Mouse (Mus musculus): Measurements from ENCODE around the gene Gm21954.

Gm21954 gene

GRCm38 (mm10) chr3:55462904-55463668, 8.9 kb downstream of the Gm21954 start:
- in situ Hi-C loops (cut with MboI, MseI) = loop anchor here in 1 of 2 experiments (5.0 to 10.0 kb wide), 2 partner anchors 46 to 842 kb away; no protein-coding TSS in a partner anchor

DNA sequence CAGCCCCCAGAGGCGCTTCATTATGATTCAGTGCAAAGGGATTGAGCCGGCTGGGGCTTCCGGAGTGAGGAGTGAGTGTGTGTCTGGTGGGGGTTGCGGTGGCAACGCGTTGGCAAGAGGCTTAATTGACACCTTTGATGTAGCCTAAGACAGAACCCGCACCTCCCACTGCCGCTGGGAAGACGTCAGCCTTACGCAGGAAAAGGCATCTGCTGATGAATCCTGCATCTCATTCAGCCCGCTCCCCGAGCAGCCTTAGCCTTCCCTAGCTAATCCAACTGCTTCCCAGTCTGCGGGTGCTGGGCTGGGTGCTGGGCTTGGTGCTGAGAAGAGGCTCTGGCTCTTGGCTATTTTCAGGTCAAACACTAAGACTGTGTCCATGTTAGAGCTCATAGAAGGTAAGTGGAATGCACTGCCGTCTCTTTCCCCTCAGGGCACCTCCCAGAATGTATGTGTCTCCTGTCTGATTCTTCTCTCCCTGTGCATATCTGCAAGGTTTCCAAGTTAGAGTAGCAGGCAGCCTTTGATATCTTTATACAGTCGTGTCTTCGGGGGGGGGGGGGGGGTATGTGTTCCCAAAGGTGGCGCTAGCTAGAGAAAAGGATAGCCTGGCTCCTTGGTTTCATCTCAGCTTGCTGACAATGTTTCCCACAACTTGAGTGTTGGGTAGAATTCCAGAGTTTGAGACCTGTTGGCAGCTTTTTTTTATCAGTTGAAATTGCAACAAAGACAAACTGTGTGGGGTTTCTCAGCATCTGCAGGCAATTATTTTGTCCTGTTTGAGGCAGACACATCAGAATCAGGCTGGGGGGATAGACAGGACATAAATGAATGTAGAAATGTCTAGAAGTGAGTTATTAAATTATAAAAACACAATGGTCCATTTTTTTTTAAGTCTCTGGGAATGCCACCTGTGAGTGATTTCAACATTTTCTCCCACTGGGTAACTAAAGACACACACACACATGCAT, 10.0 kb downstream of the Gm21954 start:
- in situ Hi-C loops (cut with MboI, MseI) = loop anchor here in 1 of 2 experiments (5.0 to 10.0 kb wide), 2 partner anchors 45 to 843 kb away; no protein-coding TSS in a partner anchor

GRCm38 (mm10) chr3:55461092-55461491, 10.9 kb downstream of the Gm21954 start:
- in situ Hi-C loops (cut with MboI, MseI) = loop anchor here in 1 of 2 experiments (5.0 to 10.0 kb wide), 2 partner anchors 44 to 844 kb away; no protein-coding TSS in a partner anchor

DNA sequence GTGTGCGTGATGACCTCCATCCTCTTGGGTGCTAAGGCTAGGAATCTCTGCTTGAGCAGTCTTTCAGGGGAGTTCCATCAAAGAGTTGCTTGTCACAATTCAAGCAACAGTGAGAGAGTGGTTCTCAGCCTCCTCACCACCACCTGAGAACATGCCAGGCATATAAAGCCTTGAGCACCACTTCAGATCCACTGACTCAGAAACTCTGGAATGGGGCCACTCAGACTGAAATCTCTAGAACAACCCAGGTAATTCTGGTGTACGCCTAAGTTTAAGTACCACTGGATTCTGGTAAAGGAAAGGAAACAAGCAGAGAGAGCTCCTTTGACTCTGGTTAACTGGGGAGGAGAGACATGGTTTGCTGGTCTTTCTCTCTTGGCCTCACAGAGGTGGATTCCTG, 19.5 kb downstream of the Gm21954 start:
- in situ Hi-C loops (cut with MboI, MseI) = no loop called here

DNA sequence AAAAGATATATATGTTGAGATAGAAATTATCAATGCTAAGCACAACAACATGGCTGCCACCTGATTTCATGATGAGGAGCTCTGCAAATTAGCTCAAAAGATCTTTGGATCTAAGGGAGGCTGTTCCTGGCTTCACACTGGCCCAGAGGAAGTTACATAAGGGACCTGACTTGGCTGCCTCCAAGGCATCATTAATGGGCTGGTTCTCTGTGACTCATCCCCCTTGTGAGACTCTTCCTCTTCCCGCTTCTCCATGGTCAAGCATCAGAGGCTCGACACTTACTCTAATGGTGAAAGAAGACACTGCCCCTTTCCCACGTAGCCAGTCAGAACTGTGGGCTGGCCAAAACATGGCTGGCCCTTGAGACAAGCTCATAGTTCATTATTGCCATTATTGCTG, 20.1 kb downstream of the Gm21954 start:
- in situ Hi-C loops (cut with MboI, MseI) = no loop called here

- in situ Hi-C loops (cut with MboI, MseI) = no loop called here
These were observed 21.0 kb downstream of the Gm21954 start for GRCm38 (mm10) chr3:55451035-55451434.

DNA sequence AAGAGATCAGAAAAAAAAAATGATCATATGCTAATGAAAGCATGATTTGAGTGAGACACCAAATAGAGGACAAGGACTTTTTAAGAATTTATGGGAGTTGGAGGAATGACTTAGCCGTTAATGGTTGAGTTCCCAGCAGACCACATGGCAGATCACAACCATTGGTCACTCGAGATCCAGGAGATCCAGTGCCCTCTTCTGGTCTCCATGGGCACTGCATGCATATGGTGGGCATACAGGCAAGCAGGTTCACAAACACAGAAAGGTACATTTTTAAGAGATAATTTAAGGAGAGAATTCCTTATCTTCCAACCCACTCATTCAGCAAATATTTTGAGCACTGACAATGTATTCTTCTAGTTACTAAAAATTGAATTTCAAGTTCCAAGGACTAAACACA, 22.9 kb downstream of the Gm21954 start:
- in situ Hi-C loops (cut with MboI, MseI) = no loop called here

- in situ Hi-C loops (cut with MboI, MseI) = no loop called here
These were observed 24.2 kb downstream of the Gm21954 start for GRCm38 (mm10) chr3:55447486-55448460.

- in situ Hi-C loops (cut with MboI, MseI) = no loop called here
These were observed 25.3 kb downstream of the Gm21954 start for GRCm38 (mm10) chr3:55446681-55447080.

DNA sequence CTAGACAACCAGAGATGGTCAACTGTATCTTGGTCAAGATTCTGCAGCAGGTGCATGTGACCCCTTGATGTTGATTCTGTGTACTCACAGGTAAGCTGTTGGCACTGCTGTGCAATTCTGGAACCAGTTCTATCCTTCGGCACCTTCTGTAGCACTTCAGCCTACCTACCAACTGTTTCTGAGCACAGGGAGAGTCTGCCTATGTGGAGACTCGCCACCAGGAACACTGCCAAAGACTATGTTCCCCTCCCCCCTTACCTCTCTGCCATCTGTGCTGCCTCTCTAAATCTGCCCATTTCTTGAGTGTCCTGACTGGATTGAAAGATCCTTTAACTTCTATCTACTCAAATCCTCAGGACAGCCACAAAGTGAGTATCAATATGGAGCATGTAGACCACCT, 28.3 kb downstream of the Gm21954 start:
- in situ Hi-C loops (cut with MboI, MseI) = no loop called here

GRCm38 (mm10) chr3:55443271-55443670, 28.7 kb downstream of the Gm21954 start:
- in situ Hi-C loops (cut with MboI, MseI) = no loop called here

GRCm38 (mm10) chr3:55442012-55442645, 29.9 kb downstream of the Gm21954 start:
- in situ Hi-C loops (cut with MboI, MseI) = no loop called here

DNA sequence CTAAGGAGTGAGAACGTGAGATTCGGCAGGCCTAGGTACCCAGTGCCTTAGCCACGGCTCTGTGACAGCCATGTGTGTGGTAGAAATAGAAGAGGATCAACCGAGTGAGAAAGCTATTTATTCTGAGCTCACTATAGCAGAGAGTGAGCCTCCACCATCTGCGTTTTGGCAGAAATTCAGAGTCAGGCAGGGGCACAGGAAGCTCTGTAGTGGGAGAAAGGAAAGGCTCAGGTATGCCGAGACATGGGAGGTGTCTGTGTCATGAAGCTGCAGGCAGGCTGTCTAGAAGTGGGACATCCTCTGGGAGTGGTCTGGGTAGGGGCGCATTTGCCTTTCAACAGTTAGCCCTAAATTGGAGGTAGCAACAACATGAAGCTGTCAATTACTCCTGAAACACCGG, 31.7 kb downstream of the Gm21954 start:
- in situ Hi-C loops (cut with MboI, MseI) = no loop called here

DNA sequence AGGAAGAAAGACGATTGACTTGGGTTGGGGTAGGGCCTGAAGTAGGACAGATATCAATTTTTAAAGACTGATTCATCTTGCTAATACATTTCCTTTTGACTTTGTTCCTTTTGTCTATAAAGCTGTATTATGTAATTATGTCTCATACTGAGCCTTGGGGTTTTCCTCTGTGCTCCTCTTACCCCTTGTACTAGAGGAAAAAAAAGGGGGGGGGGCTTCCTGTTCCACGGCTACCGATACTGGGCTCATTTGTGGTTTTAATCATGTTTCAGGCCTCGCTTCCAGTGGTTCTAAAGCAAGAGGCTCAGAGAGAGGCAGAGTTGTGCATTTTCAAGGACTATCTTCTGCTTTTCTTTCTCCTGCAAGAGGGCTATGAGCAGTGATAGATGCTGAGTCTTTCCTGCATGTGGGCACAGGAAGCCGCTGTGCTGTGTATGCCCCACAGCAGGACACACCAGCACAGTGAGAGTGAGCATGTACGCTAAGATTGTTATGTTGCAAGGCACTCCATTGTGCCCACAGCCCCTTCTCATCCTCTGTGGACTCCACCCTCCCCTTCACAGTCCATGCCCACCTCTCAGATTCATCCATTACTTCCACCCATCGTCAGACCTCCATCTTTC, 33.1 kb downstream of the Gm21954 start:
- in situ Hi-C loops (cut with MboI, MseI) = no loop called here

- in situ Hi-C loops (cut with MboI, MseI) = no loop called here
These were observed 37.7 kb downstream of the Gm21954 start for GRCm38 (mm10) chr3:55434276-55434675.

DNA sequence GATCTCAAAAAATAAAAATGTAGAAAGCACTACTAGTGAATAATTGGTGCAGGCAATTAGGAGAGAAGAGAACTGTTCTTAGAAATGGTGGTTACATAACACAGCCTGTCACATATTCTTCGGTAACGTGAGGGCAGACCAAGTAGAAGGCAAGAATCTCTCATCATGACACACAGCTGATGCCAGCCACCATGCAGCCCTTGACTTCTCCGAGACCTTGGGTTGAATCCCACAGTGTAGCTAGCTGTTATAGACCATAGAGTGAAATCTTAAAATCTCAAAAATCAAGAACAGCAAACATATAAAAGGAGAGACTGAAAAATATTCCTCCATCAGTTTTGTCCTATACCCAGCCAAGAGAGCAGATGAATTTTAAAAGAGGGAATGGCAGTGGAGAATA, 40.8 kb downstream of the Gm21954 start:
- in situ Hi-C loops (cut with MboI, MseI) = no loop called here

GRCm38 (mm10) chr3:55430022-55430549, 41.9 kb downstream of the Gm21954 start:
- in situ Hi-C loops (cut with MboI, MseI) = no loop called here

DNA sequence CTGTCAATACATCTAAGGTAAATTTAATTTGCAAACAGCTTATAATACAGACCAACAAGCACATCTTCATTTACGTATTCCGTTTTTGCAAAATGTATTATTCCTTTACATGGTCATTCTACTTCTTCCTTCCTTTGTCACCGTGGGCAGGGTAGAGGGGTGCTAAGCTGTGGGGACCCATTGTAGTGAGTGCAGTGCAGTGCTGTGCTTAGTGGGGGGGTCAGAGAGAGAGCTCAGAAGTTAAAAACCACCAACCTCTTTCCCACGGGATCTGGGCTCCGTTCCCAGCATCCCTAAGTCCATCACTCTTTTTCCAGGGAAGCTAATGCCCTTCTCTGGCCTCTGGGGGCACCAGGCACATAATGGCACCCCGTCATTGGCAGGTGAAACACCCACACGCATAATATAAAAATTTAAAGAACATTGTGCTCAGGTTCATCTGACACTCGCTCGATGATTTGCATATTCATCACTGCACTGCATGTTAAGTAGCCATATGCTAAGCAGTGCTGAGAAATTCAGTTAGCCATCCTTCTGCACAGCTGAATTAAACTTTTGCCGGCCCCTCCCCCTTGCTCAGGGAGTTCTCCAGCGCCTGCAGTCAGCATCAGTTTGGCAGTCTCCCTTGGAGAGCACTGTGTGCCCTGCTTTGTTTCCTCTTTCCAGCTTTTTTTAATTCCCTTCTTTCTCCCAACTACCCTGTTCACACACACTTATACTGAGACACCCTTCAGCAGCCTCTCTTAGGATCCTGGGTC, 48.2 kb downstream of the Gm21954 start:
- in situ Hi-C loops (cut with MboI, MseI) = loop anchor here in 1 of 2 experiments (10.0 kb wide), 1 partner anchor 699 kb away; no protein-coding TSS in a partner anchor
